28 mouse cellular contexts compared by ENCODE assay signal in the genomic region with DNA sequence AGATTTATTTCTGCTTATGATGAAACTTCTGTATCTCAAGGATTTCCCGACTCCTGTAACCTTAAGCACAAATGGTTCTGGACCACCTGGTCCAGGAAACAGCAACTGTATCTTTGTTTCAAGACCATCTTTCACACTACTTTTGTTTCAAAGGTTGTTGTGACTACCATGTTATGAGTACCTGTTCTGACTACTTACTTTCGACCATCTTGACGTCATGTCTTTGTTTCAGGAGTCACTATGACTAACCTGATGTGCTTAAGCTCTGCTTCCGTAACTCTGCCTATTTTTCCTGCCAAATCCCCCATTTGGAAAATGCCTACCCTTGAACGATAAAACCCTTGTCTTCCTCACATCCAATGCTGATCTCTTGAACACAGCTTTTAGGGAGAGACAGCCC.
"Had no signal": no experiment of that assay in that cellular context is flagged by ENCODE, and none has a peak within 500 bp of the region (broad histone marks: within the 10 kb centered on the region; RNA-seq: fewer than 3 reads in every experiment).

No protein-coding gene starts in this region.

- DNase-seq: cerebellum, adult 8-10 months; cerebellum, adult 9-10 months; cerebellum, adult 9-11 months; cerebellum, postnatal 10 days; cerebellum, postnatal 14 days; cerebellum, postnatal 25 days; cerebellum, postnatal 36 days; embryo, embryonic 11 days; forebrain, postnatal 0 days; gastrocnemius, adult 2 months; gastrocnemius, postnatal 10 days; gastrocnemius, postnatal 14 days; gastrocnemius, postnatal 25 days; gastrocnemius, postnatal 36 days; heart, adult 11 months; heart, adult 18-20 months; heart, adult 2 months had no signal

- H3K4me3 ChIP-seq: embryonic facial prominence, embryonic 10.5 days; embryonic facial prominence, embryonic 12.5 days; embryonic facial prominence, embryonic 13.5 days; embryonic facial prominence, embryonic 15.5 days; erythroblast, embryonic 14.5 days; forebrain, embryonic 10.5 days; forebrain, embryonic 12.5 days; forebrain, embryonic 13.5 days; forebrain, embryonic 15.5 days; gastrocnemius, adult 2 months; heart, adult 2 months had no signal

- H3K27ac ChIP-seq: embryonic facial prominence, embryonic 10.5 days; embryonic facial prominence, embryonic 12.5 days; embryonic facial prominence, embryonic 13.5 days; embryonic facial prominence, embryonic 15.5 days; forebrain, embryonic 10.5 days; forebrain, embryonic 12.5 days; forebrain, embryonic 13.5 days; forebrain, embryonic 15.5 days; gastrocnemius, adult 2 months; heart, adult 2 months had no signal

- H3K9ac ChIP-seq: embryonic facial prominence, embryonic 12.5 days; embryonic facial prominence, embryonic 13.5 days; embryonic facial prominence, embryonic 15.5 days; forebrain, embryonic 12.5 days; forebrain, embryonic 13.5 days; forebrain, embryonic 15.5 days; forebrain, postnatal 0 days had no signal

- H3K4me1 ChIP-seq: embryonic facial prominence, embryonic 12.5 days; embryonic facial prominence, embryonic 13.5 days; embryonic facial prominence, embryonic 15.5 days; forebrain, embryonic 12.5 days; forebrain, embryonic 13.5 days; forebrain, embryonic 15.5 days had no signal

- H3K9me3 ChIP-seq: embryonic facial prominence, embryonic 10.5 days; embryonic facial prominence, embryonic 12.5 days; embryonic facial prominence, embryonic 13.5 days; embryonic facial prominence, embryonic 15.5 days; forebrain, embryonic 10.5 days; forebrain, embryonic 12.5 days; forebrain, embryonic 13.5 days; forebrain, embryonic 15.5 days had no signal

- H3K4me2 ChIP-seq: embryonic facial prominence, embryonic 12.5 days; embryonic facial prominence, embryonic 13.5 days; embryonic facial prominence, embryonic 15.5 days; forebrain, embryonic 12.5 days; forebrain, embryonic 13.5 days; forebrain, embryonic 15.5 days had no signal

- H3K36me3 ChIP-seq: embryonic facial prominence, embryonic 10.5 days; embryonic facial prominence, embryonic 12.5 days; embryonic facial prominence, embryonic 13.5 days; embryonic facial prominence, embryonic 15.5 days; forebrain, embryonic 10.5 days; forebrain, embryonic 12.5 days; forebrain, embryonic 15.5 days had no signal

- ATAC-seq: forebrain, embryonic 13.5 days; forebrain, embryonic 14.5 days; forebrain, embryonic 15.5 days; forebrain, embryonic 16.5 days; forebrain, postnatal 0 days had no signal

- H3K27me3 ChIP-seq: embryonic facial prominence, embryonic 12.5 days; embryonic facial prominence, embryonic 13.5 days; embryonic facial prominence, embryonic 15.5 days; forebrain, embryonic 12.5 days; forebrain, embryonic 13.5 days; forebrain, embryonic 15.5 days had no signal
